Mouse (Mus musculus) liver, postnatal 0 days (tissue): ENCODE results near the gene Ino80b. TPM values are rescaled to one million over a fixed set of nuclear protein-coding genes. Genes with fewer than 3 reads are reported as not detected.

Experiments used
- ATAC-seq: fragments of 200-750 bp; cut with Nextera tagmentation; 2 replicates; pipeline ENCODE4 v1.8.0; 2017; ENCODE audit warnings: mild to moderate bottlenecking, moderate library complexity
- DNase-seq: peaks from one replicate; pipeline ENCODE4 v3.0.0-alpha.2; 2016
- H3K27ac ChIP-seq: fragments of 300-500 bp; sonication (generic); 2 replicates; pipeline ENCODE4 v1.5.1; 2014; ENCODE audit warnings: antibody characterized with exemption, moderate library complexity, mild to moderate bottlenecking, low read depth
- H3K27me3 ChIP-seq: fragments of 300-500 bp; sonication (generic); 2 replicates; pipeline ENCODE4 v1.6.1; 2014; ENCODE audit warnings: low read length, control low read depth, mixed read lengths; ENCODE audit not compliant: insufficient read depth
- H3K36me3 ChIP-seq: fragments of 300-500 bp; sonication (generic); replicated peaks from 2 replicates; pipeline ENCODE4 v1.6.1; 2014; ENCODE audit warnings: mild to moderate bottlenecking, control low read depth, low read length, moderate library complexity, mixed read lengths; ENCODE audit not compliant: insufficient read depth
- H3K4me1 ChIP-seq: fragments of 300-500 bp; sonication (generic); 2 replicates; pipeline ENCODE4 v1.6.1; 2014; ENCODE audit warnings: antibody characterized with exemption, mild to moderate bottlenecking, control low read depth; ENCODE audit not compliant: insufficient read depth
- H3K4me2 ChIP-seq: fragments of 300-500 bp; sonication (generic); 2 replicates; pipeline ENCODE4 v1.6.1; 2014; ENCODE audit warnings: low read depth, mild to moderate bottlenecking, low read length, moderate library complexity, mixed read lengths
- H3K4me3 ChIP-seq: fragments of 300-500 bp; sonication (generic); 2 replicates; pipeline ENCODE4 v1.5.1; 2014; ENCODE audit warnings: low read depth, low read length
- H3K9ac ChIP-seq: fragments of 300-500 bp; sonication (generic); replicated peaks from 2 replicates; pipeline ENCODE4 v1.6.1; 2014; ENCODE audit warnings: mild to moderate bottlenecking, moderate library complexity
- H3K9me3 ChIP-seq: fragments of 300-500 bp; sonication (generic); 2 replicates; pipeline ENCODE4 v1.6.1; 2016; ENCODE audit warnings: mild to moderate bottlenecking, control low read depth, low read length, mixed read lengths
- CTCF ChIP-seq: sonication (generic); IDR thresholded peaks from 2 replicates; pipeline ENCODE4 v1.5.1; 2016; ENCODE audit warnings: antibody characterized with exemption, low read depth
- EP300 ChIP-seq: IDR thresholded peaks from 2 replicates; pipeline ENCODE4 v1.6.1; 2016; ENCODE audit warnings: antibody characterized with exemption, low read depth, mild to moderate bottlenecking
- WGBS: fragments of 180-500 bp; shearing (Covaris S2); extraction: QIAGEN DNeasy Blood & Tissue Kit; methylation state at CpG from one replicate; pipeline ENCODE4 v1.1.7; 2014; ENCODE audit not compliant: insufficient replicate concordance; 5-methylcytosine and 5-hydroxymethylcytosine counted together
- polyA plus RNA-seq: library from polyadenylated mRNA; unstranded; fragments of >200 nt; fragmentation: Nextera tagmentation; extraction: Ambion mirVana; gene quantifications from 2 replicates; pipeline ENCODE4 v1.2.1, GENCODE M21; 2015

The Ino80b gene
- polyA plus RNA-seq, 1 experiment from 2014 or later, result 5.1 TPM

GRCm38 (mm10) chr6:83117616-83118015 lies 7.6 kb downstream of the Ino80b start:
- no peak overlapping the region for H3K4me2 ChIP-seq
- no peaks in the 10 kb centered on the region for H3K9me3 ChIP-seq
- no peak overlapping the region for H3K4me3 ChIP-seq
- H3K36me3 ChIP-seq, result peaks cover 8% of the 10 kb centered on the region
- no peak overlapping the region for H3K9ac ChIP-seq
- no peaks in the 10 kb centered on the region for H3K27me3 ChIP-seq
- no peak for DNase-seq
- no peak overlapping the region for H3K27ac ChIP-seq
- peaks cover 37% of the 10 kb centered on the region for H3K4me1 ChIP-seq
- TF ChIP-seq CTCF (no peak), EP300 (no peak)
- ATAC-seq, result no peak
- 87% methylated on average over 13 of the region's 13 CpGs for WGBS

GRCm38 (mm10) chr6:83117165-83117438 lies 8.1 kb downstream of the Ino80b start:
- H3K27me3 ChIP-seq, result no peaks in the 10 kb centered on the region
- TF ChIP-seq CTCF, result no peak
- no peak for TF ChIP-seq EP300
- 90% methylated on average over 4 of the region's 4 CpGs for WGBS
- no peak overlapping the region for H3K27ac ChIP-seq
- ATAC-seq (no peak), DNase-seq (no peak)
- H3K4me1 ChIP-seq, result peaks cover 32% of the 10 kb centered on the region
- H3K4me3 ChIP-seq, result no peak overlapping the region
- H3K9ac ChIP-seq, result no peak overlapping the region
- H3K4me2 ChIP-seq, result 0 out of 2 replicates have a peak overlapping the region, but pooled peaks have one; percentile 98
- peaks cover 8% of the 10 kb centered on the region for H3K36me3 ChIP-seq
- H3K9me3 ChIP-seq, result no peaks in the 10 kb centered on the region

GRCm38 (mm10) chr6:83116373-83117164 lies 8.7 kb downstream of the Ino80b start:
- DNase-seq (no peak), ATAC-seq (no peak)
- H3K4me2 ChIP-seq, result peak overlapping the region; percentile 98
- no peak overlapping the region for H3K27ac ChIP-seq
- peaks cover 8% of the 10 kb centered on the region for H3K36me3 ChIP-seq
- TF ChIP-seq EP300, result no peak
- TF ChIP-seq CTCF, result no peak
- peaks cover 28% of the 10 kb centered on the region for H3K4me1 ChIP-seq
- H3K9me3 ChIP-seq, result no peaks in the 10 kb centered on the region
- peak overlapping the region; percentile 85 for H3K9ac ChIP-seq
- no peaks in the 10 kb centered on the region for H3K27me3 ChIP-seq
- H3K4me3 ChIP-seq, result peak overlapping the region; percentile 57
- 68% methylated on average over 11 of the region's 11 CpGs for WGBS

GRCm38 (mm10) chr6:83115682-83116372 lies 9.4 kb downstream of the Ino80b start:
- TF ChIP-seq CTCF, result no peak
- no peak for TF ChIP-seq EP300
- under 1% methylated on average over 40 of the region's 48 CpGs for WGBS
- peak overlapping the region; percentile 80 for H3K27ac ChIP-seq
- H3K9ac ChIP-seq, result peak overlapping the region; percentile 85
- no peaks in the 10 kb centered on the region for H3K27me3 ChIP-seq
- H3K4me2 ChIP-seq, result peak overlapping the region; percentile 98
- H3K36me3 ChIP-seq, result peaks cover 11% of the 10 kb centered on the region
- DNase-seq (no peak), ATAC-seq (peak; percentile 58; the same call in 1 of the 2 replicates)
- no peaks in the 10 kb centered on the region for H3K9me3 ChIP-seq
- peaks cover 27% of the 10 kb centered on the region for H3K4me1 ChIP-seq
- H3K4me3 ChIP-seq, result peak overlapping the region; percentile 57

GRCm38 (mm10) chr6:83115011-83115671 lies 10.1 kb downstream of the Ino80b start, which contains the start of gene Mogs:
Mogs (plus strand) TSS chr6:83115496.
- peaks cover 17% of the 10 kb centered on the region for H3K36me3 ChIP-seq
- peak within 1 kb of the TSS; percentile 80 for H3K27ac ChIP-seq
- no peaks in the 10 kb centered on the region for H3K9me3 ChIP-seq
- 2% methylated on average over 51 of the region's 58 CpGs for WGBS
- DNase-seq, result peak; percentile 97
- TF ChIP-seq EP300 (no peak), CTCF (peak; percentile 65)
- H3K4me3 ChIP-seq, result peak within 1 kb of the TSS; percentile 57
- peak within 1 kb of the TSS; percentile 85 for H3K9ac ChIP-seq
- H3K4me1 ChIP-seq, result peaks cover 22% of the 10 kb centered on the region
- no peaks in the 10 kb centered on the region for H3K27me3 ChIP-seq
- ATAC-seq, result peak; percentile 94
- peak within 1 kb of the TSS; percentile 98 for H3K4me2 ChIP-seq
